Mouse (Mus musculus): ENCODE measurements around the gene Gm13941.

The Gm13941 gene

GRCm38 (mm10) chr2:111105882-111106281 is at the start of gene Gm13941:
Gene Gm13941, minus strand, starts transcription at chr2:111105982.
- DNase-seq (ENCODE audit: low spot score in 2 of 2) = no peak

DNA sequence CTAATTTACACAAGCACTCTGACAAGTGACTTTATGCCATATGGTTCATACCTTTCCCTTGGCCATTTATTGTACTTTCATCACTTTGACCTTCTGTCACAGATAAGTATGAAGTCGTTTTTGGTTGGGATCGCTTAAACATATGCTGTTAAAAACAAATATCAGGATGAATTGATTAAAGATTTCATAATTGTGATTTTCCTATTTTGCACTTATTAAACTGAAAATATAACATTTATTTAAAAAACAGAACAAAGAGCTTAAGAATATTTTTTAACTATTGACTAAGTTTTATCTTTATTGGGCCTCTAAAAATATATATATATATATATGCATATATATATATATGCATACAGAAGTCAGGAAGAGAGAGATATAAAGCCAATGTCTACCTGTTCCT is 47.1 kb upstream of the Gm13941 start, which contains the start of gene Gm15130:
Gene Gm15130, minus strand, starts transcription at position 101 of the 400 bp plus-strand sequence.
- DNase-seq (ENCODE audit: low spot score in 2 of 2) = no peak

DNA sequence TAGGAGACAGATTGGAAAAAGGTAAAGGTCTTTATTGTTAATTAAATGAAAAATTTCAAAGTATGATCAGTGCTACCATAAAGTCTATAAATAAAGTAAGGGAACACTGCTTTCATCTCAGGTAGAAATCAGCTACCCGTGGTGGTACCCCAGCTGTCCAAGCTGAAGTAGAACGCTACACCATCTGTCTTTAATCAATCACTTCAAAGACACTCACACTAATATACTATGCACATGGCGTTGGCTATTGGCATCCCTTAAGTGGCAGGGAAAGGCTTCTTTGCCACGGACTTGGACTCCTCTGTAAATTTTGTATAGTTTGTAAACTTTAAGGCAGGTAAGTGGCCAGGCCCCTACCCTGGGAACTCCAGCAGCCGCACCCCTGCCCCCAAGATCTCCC is 30.0 kb upstream of the Gm13941 start:
- DNase-seq (ENCODE audit: low spot score in 2 of 2) = no peak

GRCm38 (mm10) chr2:111058586-111059261 is 47.1 kb downstream of the Gm13941 start:
- DNase-seq (ENCODE audit: low spot score in 2 of 2) = peak in 1 of 2 experiments; percentile 29

All from left cerebral cortex, adult 9 months (tissue).